Mouse (Mus musculus) cerebellum, adult 2 months (tissue): ENCODE results near the gene Ceacam19.

Experiments used
- CTCF ChIP-seq: fragments of 200-500 bp; IDR thresholded peaks from 2 replicates; pipeline ENCODE4 v1.5.1; 2011; ENCODE audit warnings: low read depth, mild to moderate bottlenecking, control low read depth, low read length, moderate library complexity, borderline replicate concordance; ENCODE audit not compliant: insufficient read depth
- POLR2A ChIP-seq: fragments of 200-500 bp; IDR thresholded peaks from 2 replicates; pipeline ENCODE4 v1.6.1; 2011; ENCODE audit warnings: low read length, control low read depth, borderline replicate concordance; ENCODE audit not compliant: insufficient read depth

- TF ChIP-seq CTCF: peak; percentile 87
- no peak for TF ChIP-seq POLR2A
Measured at GRCm38 (mm10) chr7:19910421-19911291, 22.9 kb upstream of the Ceacam19 start.
